Mouse (Mus musculus) brain, embryonic 14.5 days (tissue): ENCODE measurements at regions not wholly inside any gene's neighbourhood (a gene's known extent, or its start where the extent isn't known, plus 50 kb on each side); places are given as distances from the start of the nearest gene placed in this dataset.

Experiments
- DNase-seq: peaks from one replicate; pipeline ENCODE4 v3.0.0-alpha.2; 2011; ENCODE audit warnings: low read depth
- CTCF ChIP-seq: fragments of 200-500 bp; IDR thresholded peaks from 2 replicates; pipeline ENCODE4 v1.5.1; 2012; ENCODE audit warnings: inconsistent platforms, mild to moderate bottlenecking, moderate library complexity, borderline replicate concordance; ENCODE audit not compliant: insufficient read depth, insufficient read length; ENCODE audit errors: extremely low read depth
- POLR2A ChIP-seq: fragments of 200-500 bp; IDR thresholded peaks from 2 replicates; pipeline ENCODE4 v1.6.1; 2012; ENCODE audit warnings: mild to moderate bottlenecking, inconsistent platforms, borderline replicate concordance; ENCODE audit not compliant: poor library complexity, insufficient read depth, insufficient read length, severe bottlenecking; ENCODE audit errors: extremely low read depth

- TF ChIP-seq CTCF (no peak), POLR2A (no peak)
Measured at GRCm38 (mm10) chr16:7574879-7575278, 850.1 kb downstream of the Tmem114 start.

GRCm38 (mm10) chr16:7560841-7561240, 864.1 kb downstream of the Tmem114 start:
- no peak for TF ChIP-seq POLR2A
- no peak for TF ChIP-seq CTCF
- no peak for DNase-seq

More at GRCm38 (mm10) chr16:7574879-7575278, 850.1 kb downstream of the Tmem114 start:
- peak; percentile 71 for DNase-seq

- DNase-seq = no peak
- TF ChIP-seq CTCF (no peak), POLR2A (no peak)
Measured at GRCm38 (mm10) chr16:7559177-7559576, 865.8 kb downstream of the Tmem114 start.

GRCm38 (mm10) chr16:7558637-7559036, 866.3 kb downstream of the Tmem114 start:
- no peak for TF ChIP-seq POLR2A
- DNase-seq = no peak

- no peak for DNase-seq
- no peak for TF ChIP-seq CTCF
- no peak for TF ChIP-seq POLR2A
Measured at GRCm38 (mm10) chr16:7555911-7556310, 869.0 kb downstream of the Tmem114 start.

GRCm38 (mm10) chr16:7549568-7549967, 875.4 kb downstream of the Tmem114 start:
- TF ChIP-seq CTCF = no peak
- no peak for TF ChIP-seq POLR2A
- peak; percentile 71 for DNase-seq

GRCm38 (mm10) chr16:7544067-7544466, 880.9 kb downstream of the Tmem114 start:
- peak; percentile 20 for DNase-seq
- TF ChIP-seq POLR2A (no peak), CTCF (no peak)

- no peak for DNase-seq
- TF ChIP-seq POLR2A = no peak
- no peak for TF ChIP-seq CTCF
Measured at GRCm38 (mm10) chr16:7529811-7530210, 895.1 kb downstream of the Tmem114 start.

GRCm38 (mm10) chr16:7528963-7529362, 896.0 kb downstream of the Tmem114 start:
- DNase-seq = peak; percentile 71
- no peak for TF ChIP-seq POLR2A
- no peak for TF ChIP-seq CTCF

GRCm38 (mm10) chr16:7527923-7528776, 896.8 kb downstream of the Tmem114 start:
- DNase-seq = peak; percentile 93

GRCm38 (mm10) chr16:7518711-7519110, 906.2 kb downstream of the Tmem114 start:
- DNase-seq = peak; percentile 59
- no peak for TF ChIP-seq CTCF
- TF ChIP-seq POLR2A = no peak

More at GRCm38 (mm10) chr16:7527923-7528776, 896.8 kb downstream of the Tmem114 start:
- no peak for TF ChIP-seq POLR2A
- no peak for TF ChIP-seq CTCF
